Mouse (Mus musculus) kidney, adult 2 months (tissue): Measurements from ENCODE around the gene Zfp668.

Source experiments
- CTCF ChIP-seq: fragments of 200-500 bp; conservative IDR thresholded peaks from 2 replicates; pipeline ENCODE4 v1.5.1; 2011; ENCODE audit warnings: low read depth, mild to moderate bottlenecking, control low read depth, low read length, moderate library complexity, mixed read lengths; ENCODE audit not compliant: insufficient read depth, insufficient read length
- POLR2A ChIP-seq: fragments of 200-500 bp; IDR thresholded peaks from one replicate; pipeline ENCODE4 v1.6.1; 2011; ENCODE audit warnings: low read depth, low read length, control low read depth

GRCm38 (mm10) chr7:127814241-127814921, 62.2 kb downstream of the Zfp668 start:
- TF ChIP-seq CTCF (no peak), POLR2A (no peak)
